Mouse (Mus musculus) mesoderm, embryonic 11.5 days (tissue): ENCODE measurements around the gene Polr2e.

Source experiments
- DNase-seq: peaks from one replicate; pipeline ENCODE4 v3.0.0-alpha.2; 2012; ENCODE audit warnings: low read depth, low spot score

Gene Polr2e

GRCm38 (mm10) chr10:80035686-80036085 lies 3.9 kb downstream of the Polr2e start:
- DNase-seq, result no peak

DNA sequence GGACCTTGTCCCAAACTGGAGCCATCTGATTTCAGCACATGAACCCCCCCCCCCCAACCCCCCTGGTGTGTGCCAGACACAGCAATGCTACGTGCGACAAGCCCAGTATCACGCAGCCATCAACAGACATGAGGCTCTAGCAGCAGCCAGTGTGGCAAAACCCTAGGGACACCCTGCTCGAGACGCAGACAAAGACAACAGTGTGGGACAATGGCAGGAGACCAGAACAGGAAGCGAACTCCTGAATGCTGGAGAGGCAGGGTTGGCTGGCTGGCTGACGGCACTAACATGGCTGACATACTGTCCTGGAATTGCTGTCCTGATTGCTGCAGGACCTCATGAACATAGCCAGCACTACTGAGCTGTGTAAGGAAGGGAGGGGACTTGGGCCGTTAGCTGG lies 4.4 kb downstream of the Polr2e start:
- no peak for DNase-seq

- DNase-seq, result peak; percentile 37
Observed at GRCm38 (mm10) chr10:80033511-80034391, 5.8 kb downstream of the Polr2e start.

GRCm38 (mm10) chr10:80032799-80033480 lies 6.7 kb downstream of the Polr2e start:
- DNase-seq, result no peak

- no peak for DNase-seq
Observed at GRCm38 (mm10) chr10:80030736-80031135, 8.9 kb downstream of the Polr2e start.

DNA sequence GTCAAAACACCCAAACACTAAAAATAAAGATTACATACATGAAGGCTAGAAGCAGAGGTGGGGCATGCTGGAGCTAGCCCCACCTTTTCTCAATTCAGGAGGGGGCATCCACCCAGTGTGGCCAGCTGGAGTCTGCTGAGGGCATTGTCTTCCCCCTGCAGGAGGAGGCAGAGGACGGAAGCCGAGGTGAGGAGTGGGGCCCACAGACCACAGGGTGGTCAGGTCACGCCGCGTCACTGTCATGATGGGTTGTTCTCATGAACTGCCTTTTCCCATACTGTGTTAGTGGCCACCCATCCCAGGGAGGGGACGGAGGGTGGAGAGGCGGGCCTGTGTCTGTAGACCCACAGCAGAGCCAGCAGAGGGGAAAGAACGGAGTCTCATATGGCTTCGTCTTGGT lies 9.4 kb downstream of the Polr2e start:
- DNase-seq, result no peak

GRCm38 (mm10) chr10:80028521-80028846 lies 11.1 kb downstream of the Polr2e start:
- no peak for DNase-seq

GRCm38 (mm10) chr10:80027681-80028520 lies 11.7 kb downstream of the Polr2e start:
- no peak for DNase-seq

- DNase-seq, result peak; percentile 38
Observed at GRCm38 (mm10) chr10:80025889-80026288, 13.7 kb downstream of the Polr2e start.

- DNase-seq, result no peak
Observed at GRCm38 (mm10) chr10:80025463-80025862, 14.1 kb downstream of the Polr2e start.

GRCm38 (mm10) chr10:80025044-80025347 lies 14.6 kb downstream of the Polr2e start:
- DNase-seq, result no peak

DNA sequence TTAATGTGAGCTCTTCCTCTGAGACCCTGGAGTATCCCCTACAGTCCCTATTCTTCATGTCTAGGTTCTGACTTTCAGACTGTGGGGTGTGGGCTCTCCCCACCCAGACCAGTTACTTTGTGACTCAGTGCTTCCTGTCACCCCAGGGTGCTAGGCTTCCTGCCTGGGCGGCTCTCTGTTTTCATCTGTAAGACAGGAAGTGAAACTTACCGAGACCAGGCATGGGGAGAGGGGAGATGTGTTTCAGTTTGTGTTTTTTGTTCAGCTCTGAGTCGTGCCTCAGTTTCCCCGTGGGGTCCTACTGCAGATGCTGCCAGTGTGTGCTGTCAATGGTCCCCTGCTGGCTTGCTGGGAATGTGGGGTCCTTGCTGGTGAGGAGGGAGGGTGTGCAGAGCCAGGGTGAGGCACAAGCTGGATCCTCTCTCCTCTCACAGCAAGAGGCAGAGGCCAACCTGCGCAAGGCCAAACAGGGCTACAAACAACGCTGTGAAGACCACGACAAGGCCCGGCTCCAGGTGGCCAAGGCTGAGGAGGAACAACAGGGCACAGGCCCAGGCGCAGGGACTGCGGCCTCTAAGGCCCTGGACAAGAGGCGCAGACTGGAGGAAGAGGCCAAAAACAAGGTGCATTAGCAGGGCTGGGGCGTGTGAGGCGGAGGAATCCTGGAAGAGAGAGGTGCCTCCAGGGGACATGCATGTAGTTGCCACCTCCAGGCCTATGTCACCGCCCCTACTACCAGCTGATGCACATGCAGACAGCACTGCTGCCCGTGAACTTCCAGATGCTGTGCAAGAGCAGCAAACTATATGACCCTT lies 15.2 kb downstream of the Polr2e start:
- no peak for DNase-seq

- no peak for DNase-seq
Observed at GRCm38 (mm10) chr10:80023758-80024157, 15.8 kb downstream of the Polr2e start.

- no peak for DNase-seq
Observed at GRCm38 (mm10) chr10:80022806-80023205, 16.8 kb downstream of the Polr2e start.

DNA sequence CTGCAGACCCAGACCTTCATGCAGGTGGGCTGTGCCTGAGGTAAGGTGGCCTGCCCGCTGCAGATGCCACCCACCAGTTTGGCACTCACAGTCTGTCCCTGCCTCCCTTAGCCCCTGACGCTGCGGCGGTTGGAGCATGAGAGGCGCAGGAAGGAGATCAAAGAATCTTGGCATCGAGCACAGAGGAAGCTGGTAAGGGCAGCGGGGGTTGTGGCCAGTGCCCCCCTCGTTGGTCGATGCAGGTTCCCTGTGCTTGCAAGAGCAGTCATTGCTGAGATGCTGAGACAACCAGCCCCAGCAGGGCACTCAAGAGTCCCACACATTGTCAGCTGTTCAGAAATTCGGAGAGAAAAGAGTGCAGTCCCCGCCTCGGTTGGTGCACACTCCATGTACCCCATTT lies 17.4 kb downstream of the Polr2e start:
- no peak for DNase-seq

DNA sequence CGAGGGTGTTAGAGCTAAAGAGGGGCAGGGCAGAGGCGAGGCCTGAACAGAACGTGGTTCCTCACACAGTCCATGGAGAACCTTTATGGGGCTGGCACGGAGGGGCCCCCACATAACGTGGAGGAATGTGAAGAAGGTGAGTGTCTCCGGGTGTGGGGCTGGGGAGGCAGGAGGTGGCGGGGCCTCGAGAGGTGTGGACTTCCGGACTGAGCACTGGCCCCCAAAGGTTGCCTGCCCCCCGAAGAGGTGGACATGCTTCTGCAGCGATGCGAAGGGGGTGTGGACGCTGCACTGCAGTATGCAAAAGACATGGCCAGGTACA lies 18.3 kb downstream of the Polr2e start:
- no peak for DNase-seq

DNA sequence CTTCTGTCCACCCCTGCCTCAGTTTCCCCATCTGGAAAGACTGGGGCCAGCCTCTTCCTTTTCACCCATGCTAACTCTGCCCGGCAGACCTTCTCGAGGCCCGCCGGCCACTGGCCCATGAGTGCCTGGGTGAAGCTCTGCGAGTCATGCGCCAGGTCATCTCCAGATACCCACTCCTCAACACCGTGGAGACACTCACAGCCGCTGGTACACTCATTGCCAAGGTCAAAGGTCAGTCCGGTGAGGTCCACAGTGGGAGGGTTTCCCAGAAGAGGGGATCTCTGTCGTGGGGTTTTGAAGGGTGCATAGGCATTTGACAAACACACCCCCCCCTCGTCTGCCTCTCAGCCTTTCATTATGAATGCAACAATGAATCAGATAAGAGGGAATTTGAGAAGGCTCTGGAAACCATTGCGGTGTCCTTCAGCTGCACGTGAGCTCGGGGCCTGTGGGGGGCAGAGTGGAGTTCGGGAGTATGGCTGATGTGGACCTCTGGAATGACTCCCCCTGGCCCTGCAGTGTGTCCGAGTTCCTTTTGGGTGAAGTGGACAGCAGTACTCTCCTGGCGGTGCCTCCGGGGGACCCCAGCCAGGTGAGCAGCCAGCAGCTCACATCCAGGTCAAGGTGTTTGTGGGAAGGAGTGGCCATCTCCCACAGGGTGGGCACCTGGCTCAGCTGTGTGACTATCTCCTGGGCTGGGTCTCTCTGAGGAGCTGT lies 18.8 kb downstream of the Polr2e start:
- no peak for DNase-seq

GRCm38 (mm10) chr10:80020191-80020590 lies 19.4 kb downstream of the Polr2e start:
- no peak for DNase-seq

DNA sequence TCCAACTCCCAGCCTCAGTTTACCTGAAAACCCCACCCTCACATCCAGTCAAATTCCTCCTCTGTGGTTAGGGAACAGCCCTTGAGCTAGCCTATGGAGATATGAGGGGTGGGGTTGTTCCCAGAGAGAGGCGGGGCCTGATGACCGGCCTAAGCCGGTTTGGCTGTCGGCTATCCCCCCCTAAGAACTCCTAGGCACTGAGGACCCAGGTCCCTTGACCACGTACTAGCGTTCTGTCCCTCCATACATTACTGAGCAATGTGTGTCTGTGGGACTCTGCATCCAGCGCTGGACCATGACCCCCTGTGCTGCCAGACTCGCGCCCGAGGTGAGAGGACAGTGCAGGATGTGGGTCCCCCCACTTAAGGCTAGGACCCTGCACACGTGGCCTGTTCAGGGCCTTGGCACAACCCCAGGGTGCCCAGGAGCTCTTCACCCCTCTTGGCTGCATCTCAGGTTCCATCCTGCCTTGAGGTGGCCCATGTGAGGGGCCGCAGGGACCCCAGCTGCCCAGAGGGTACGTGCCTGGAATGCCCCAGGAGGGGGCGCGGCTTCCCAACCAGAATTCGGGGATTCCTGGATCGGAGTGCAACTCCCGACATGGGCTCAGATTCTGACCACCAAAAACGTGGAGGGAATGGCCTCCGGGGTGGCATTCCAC lies 20.0 kb downstream of the Polr2e start:
- DNase-seq, result peak; percentile 58

- DNase-seq, result no peak
Observed at GRCm38 (mm10) chr10:80018739-80019297, 20.8 kb downstream of the Polr2e start.
